Comparison of ENCODE assay signal across 8 mouse cellular contexts in the genomic region with DNA sequence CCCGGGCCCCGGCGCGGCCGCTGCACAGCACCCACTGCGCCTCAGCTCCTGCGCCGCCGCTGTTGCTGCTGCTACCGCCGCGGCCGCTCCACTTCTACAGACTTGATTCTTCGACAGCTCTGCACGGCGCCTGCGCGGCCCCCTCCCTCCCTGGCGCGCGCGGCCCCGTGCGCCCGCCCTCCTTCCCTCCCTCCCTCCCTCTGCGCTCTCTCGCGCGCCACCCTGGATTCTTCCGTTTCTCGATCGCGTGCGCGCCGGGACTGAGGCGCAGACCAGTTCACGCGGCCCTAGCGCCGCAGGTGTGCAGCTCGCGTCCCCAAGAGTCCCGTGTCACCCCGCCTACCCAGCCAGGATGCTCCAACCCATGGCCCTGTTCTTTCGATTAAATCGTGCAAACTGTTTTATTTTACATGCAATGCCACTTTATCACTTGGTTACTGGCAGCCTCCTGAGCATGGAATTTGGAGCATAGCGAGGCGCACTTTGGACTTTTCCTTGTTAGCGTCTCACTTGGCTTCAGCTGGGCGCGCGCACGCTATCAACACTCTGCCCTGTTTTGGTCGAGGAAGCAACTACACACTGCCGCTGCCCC. TPM values are rescaled to one million over a fixed set of nuclear protein-coding genes. Genes with fewer than 3 reads are reported as not detected.
DNase-seq lines count a peak whose midpoint lies in the region; ATAC-seq and TF ChIP-seq lines count a peak whose summit lies in the region.

A gene (minus strand): TSS at position 98 of the 592 bp plus-strand sequence.

- peak within 1 kb of the TSS; percentile 98 for H3K27ac ChIP-seq in forebrain, embryonic 10.5 days
- H3K27ac ChIP-seq in heart, embryonic 15.5 days, result peak within 1 kb of the TSS; percentile 100
- peak within 1 kb of the TSS; percentile 98 for H3K27ac ChIP-seq in liver, postnatal 0 days (ENCODE audit: low read depth)
- peak within 1 kb of the TSS; percentile 98 for H3K27ac ChIP-seq in neural tube, embryonic 14.5 days (ENCODE audit: low read depth, low read length)

- H3K4me2 ChIP-seq in heart, embryonic 15.5 days, result peak within 1 kb of the TSS; percentile 88
- peak within 1 kb of the TSS; percentile 78 for H3K4me2 ChIP-seq in liver, postnatal 0 days (ENCODE audit: low read depth, low read length)
- peak within 1 kb of the TSS; percentile 98 for H3K4me2 ChIP-seq in neural tube, embryonic 14.5 days (ENCODE audit: low read depth, low read length)

- H3K9ac ChIP-seq in heart, embryonic 15.5 days, result peak within 1 kb of the TSS; percentile 98
- peak within 1 kb of the TSS; percentile 99 for H3K9ac ChIP-seq in liver, postnatal 0 days (replicated peaks)
- peak within 1 kb of the TSS; percentile 99 for H3K9ac ChIP-seq in neural tube, embryonic 14.5 days (replicated peaks; ENCODE audit: low read depth, low read length)

- peaks cover 89% of the 10 kb centered on the region for H3K4me1 ChIP-seq in forebrain, embryonic 10.5 days
- peaks cover 38% of the 10 kb centered on the region for H3K4me1 ChIP-seq in heart, embryonic 15.5 days (replicated peaks)
- H3K4me1 ChIP-seq in liver, postnatal 0 days (ENCODE audit: insufficient read depth), result peaks cover 39% of the 10 kb centered on the region
- H3K4me1 ChIP-seq in neural tube, embryonic 14.5 days (ENCODE audit: control insufficient read depth, insufficient read depth, low read length), result peaks cover 36% of the 10 kb centered on the region

- peak; percentile 65 for ATAC-seq in heart, embryonic 15.5 days (replicated peaks; ENCODE audit: insufficient number of reproducible peaks, insufficient read depth, low FRiP score, low read depth)
- ATAC-seq in liver, postnatal 0 days, result peak; percentile 69
- peak; percentile 70 for ATAC-seq in neural tube, embryonic 14.5 days (ENCODE audit: low read depth)

- WGBS in forebrain, embryonic 10.5 days, result under 1% methylated on average over 56 of the region's 56 CpGs
- under 1% methylated on average over 46 of the region's 56 CpGs for WGBS in heart, embryonic 15.5 days
- under 1% methylated on average over 41 of the region's 56 CpGs for WGBS in liver, postnatal 0 days (ENCODE audit: insufficient replicate concordance)
- WGBS in neural tube, embryonic 14.5 days, result 1% methylated on average over 26 of the region's 56 CpGs

- TF ChIP-seq CTCF in liver, postnatal 0 days (IDR thresholded peaks at IDR 0.05; ENCODE audit: low read depth), result no peak

- DNase-seq in CD8-positive naive resting alpha-beta T cell, adult 2 months (ENCODE audit: low read depth in 2 of 2, low spot score in 2 of 2), result peak; percentile 80
- peak; percentile 58 for DNase-seq in c-Kit-negative CD71-positive TER-119-positive erythroid progenitor cells, embryonic 14.5 days (ENCODE audit: low read depth, low spot score)
- peak; percentile 88 for DNase-seq in forebrain, embryonic 10.5 days (ENCODE audit: extremely low spot score, low spot score)
- DNase-seq in kidney, postnatal 25 days, result peak; percentile 92 to 96
- peak; percentile 92 for DNase-seq in liver, postnatal 0 days
- DNase-seq in testis, postnatal 10 days (ENCODE audit: low spot score), result peak; percentile 92

- H3K27me3 ChIP-seq in forebrain, embryonic 10.5 days (ENCODE audit: poor library complexity, severe bottlenecking), result peaks cover 13% of the 10 kb centered on the region; the same call in 1 of the 2 replicates
- no peaks in the 10 kb centered on the region for H3K27me3 ChIP-seq in heart, embryonic 15.5 days
- H3K27me3 ChIP-seq in liver, postnatal 0 days (ENCODE audit: insufficient read depth, low read length), result no peaks in the 10 kb centered on the region
- H3K27me3 ChIP-seq in neural tube, embryonic 14.5 days (ENCODE audit: control insufficient read depth, insufficient read depth, low read length), result no peaks in the 10 kb centered on the region

- peak within 1 kb of the TSS; percentile 99 for H3K4me3 ChIP-seq in forebrain, embryonic 10.5 days
- peak within 1 kb of the TSS; percentile 92 for H3K4me3 ChIP-seq in heart, embryonic 15.5 days
- peak within 1 kb of the TSS; percentile 99 for H3K4me3 ChIP-seq in liver, postnatal 0 days (ENCODE audit: low read depth, low read length)
- peak within 1 kb of the TSS; percentile 100 for H3K4me3 ChIP-seq in neural tube, embryonic 14.5 days (ENCODE audit: low read depth, low read length)

- peaks cover 18% of the 10 kb centered on the region for H3K36me3 ChIP-seq in forebrain, embryonic 10.5 days (replicated peaks)
- 0 out of 2 replicates have a peak, but pooled peaks cover 7% of the 10 kb centered on the region for H3K36me3 ChIP-seq in heart, embryonic 15.5 days
- H3K36me3 ChIP-seq in liver, postnatal 0 days (replicated peaks; ENCODE audit: insufficient read depth, low read length), result peaks cover 13% of the 10 kb centered on the region
- H3K36me3 ChIP-seq in neural tube, embryonic 14.5 days (ENCODE audit: control insufficient read depth, insufficient read depth, low read length), result 0 out of 2 replicates have a peak, but pooled peaks cover 4% of the 10 kb centered on the region

- H3K9me3 ChIP-seq in forebrain, embryonic 10.5 days, result no peaks in the 10 kb centered on the region
- no peaks in the 10 kb centered on the region for H3K9me3 ChIP-seq in heart, embryonic 15.5 days (replicated peaks)
- no peaks in the 10 kb centered on the region for H3K9me3 ChIP-seq in liver, postnatal 0 days (ENCODE audit: low read length)
- no peaks in the 10 kb centered on the region for H3K9me3 ChIP-seq in neural tube, embryonic 14.5 days (ENCODE audit: control insufficient read depth, low read length)

- TF ChIP-seq EP300 in liver, postnatal 0 days (IDR thresholded peaks at IDR 0.05; ENCODE audit: low read depth), result 0 out of 2 replicates have a peak, but pooled peaks have one; percentile 1

RNA-seq across cellular contexts. Expression of the gene that starts here (rescaled TPM):
- 3.0 and 3.4 TPM in 2 replicates for polyA plus RNA-seq in forebrain, embryonic 10.5 days (2016; fragmentation: Nextera tagmentation; extraction: Ambion mirVana)
- 10.3 and 10.4 TPM in 2 replicates for polyA plus RNA-seq in heart, embryonic 15.5 days (2015; fragmentation: Nextera tagmentation; extraction: Ambion mirVana)
- 5.0 and 6.2 TPM in 2 replicates for polyA plus RNA-seq in liver, postnatal 0 days (2015; fragmentation: Nextera tagmentation; extraction: Ambion mirVana)
- polyA plus RNA-seq in neural tube, embryonic 14.5 days (2014; fragmentation: Nextera tagmentation; extraction: Ambion mirVana), result 8.5 and 8.8 TPM in 2 replicates

Comparison
In these comparisons a context has a peak if more than half of its experiments do, and no peak if none do; other contexts are left out.
1. Peak in every context shown above with its lines: DNase-seq, ATAC-seq, H3K4me3 ChIP-seq and H3K27ac ChIP-seq.